Mouse (Mus musculus): ENCODE results near the gene Mrps2.

DNA sequence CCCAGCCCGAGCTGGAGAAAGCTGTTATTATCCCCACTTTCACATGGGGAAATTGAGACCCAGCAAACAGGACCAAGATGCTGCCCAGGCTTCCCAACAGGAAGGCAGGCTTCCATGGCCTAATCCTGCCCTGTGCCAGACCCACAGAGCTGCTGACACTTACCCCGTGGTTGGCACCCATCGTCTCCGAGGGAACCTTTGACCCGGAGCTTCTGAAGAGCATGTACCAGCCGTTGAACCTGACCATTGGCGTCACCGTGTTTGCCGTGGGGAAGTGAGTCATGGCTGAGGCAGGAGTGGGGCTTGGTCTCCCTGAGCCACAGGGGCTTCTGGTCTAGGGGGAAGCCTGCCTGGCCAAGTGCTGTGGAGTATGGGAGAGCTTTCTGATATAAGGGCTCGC, 35.1 kb downstream of the Mrps2 start:
- TF ChIP-seq MAX (IDR thresholded peaks at IDR 0.05; ENCODE audit: low read depth) (no peak), MYOG (IDR thresholded peaks at IDR 0.05; ENCODE audit: control insufficient read depth in 1 of 3, insufficient read depth in 1 of 3, insufficient read length in 2 of 3, low read depth in 2 of 3) (no peak)

All from myocyte (in vitro differentiated cells).